Mouse (Mus musculus): ENCODE measurements at regions not wholly inside any gene's neighbourhood (a gene's known extent, or its start where the extent isn't known, plus 50 kb on each side); places are given as distances from the start of the nearest gene placed in this dataset.

DNA sequence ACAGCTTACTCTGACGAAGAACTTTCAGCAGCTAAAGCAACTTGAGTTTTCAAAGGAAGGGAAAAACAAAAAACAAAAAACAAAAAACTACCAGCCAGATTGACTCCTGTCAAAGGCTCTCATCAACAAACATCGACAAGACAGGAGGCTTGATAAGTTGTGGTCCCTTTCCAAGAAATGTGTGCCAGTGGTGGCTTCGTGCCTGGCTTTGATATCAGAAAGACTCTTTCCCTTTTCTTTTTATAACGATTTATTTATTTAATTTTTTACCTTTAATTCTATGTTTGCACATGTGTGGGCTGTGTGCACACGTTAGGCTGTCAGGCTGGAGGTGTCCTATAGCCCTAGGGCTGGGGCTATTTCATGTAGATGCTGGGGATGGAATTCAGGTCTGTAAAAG, 60.4 kb downstream of the Dact1 start:
- 68% methylated on average over 5 of the region's 5 CpGs for WGBS
- H3K4me2 ChIP-seq (replicated peaks) = no peak overlapping the region
- no peak overlapping the region for H3K4me3 ChIP-seq
- H3K9ac ChIP-seq = no peak overlapping the region
- ATAC-seq (ENCODE audit: low FRiP score, low read depth) = no peak
- H3K9me3 ChIP-seq = no peaks in the 10 kb centered on the region
- H3K27ac ChIP-seq = no peak overlapping the region
- H3K4me1 ChIP-seq = peaks cover 6% of the 10 kb centered on the region; the same call in 1 of the 2 replicates
- H3K36me3 ChIP-seq = no peaks in the 10 kb centered on the region
- H3K27me3 ChIP-seq (replicated peaks) = no peaks in the 10 kb centered on the region

DNA sequence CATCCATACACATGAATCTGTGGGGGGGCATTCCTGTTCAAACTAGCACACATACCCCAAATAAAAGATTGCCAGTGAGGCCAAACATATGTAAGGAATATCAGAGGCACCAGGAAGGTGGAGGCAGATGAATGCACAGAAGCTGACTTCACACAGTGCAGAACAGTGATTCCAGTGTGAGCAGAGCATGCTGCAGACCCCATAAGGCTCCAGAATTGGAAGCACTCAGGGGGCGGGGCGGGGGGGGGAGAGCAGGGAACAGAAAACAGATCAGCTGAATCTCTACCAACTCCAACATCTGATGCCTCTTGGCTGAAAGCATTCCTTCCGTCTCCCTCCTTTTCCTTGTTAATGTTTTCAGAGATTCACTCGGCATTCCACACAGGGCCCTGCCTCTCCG, 62.3 kb downstream of the Dact1 start:
- peaks cover 12% of the 10 kb centered on the region for H3K4me1 ChIP-seq
- no peaks in the 10 kb centered on the region for H3K27me3 ChIP-seq (replicated peaks)
- no peak overlapping the region for H3K4me3 ChIP-seq
- no peak overlapping the region for H3K9ac ChIP-seq
- ATAC-seq (ENCODE audit: low FRiP score, low read depth) = no peak
- 85% methylated on average over 5 of the region's 5 CpGs for WGBS
- H3K27ac ChIP-seq = no peak overlapping the region
- H3K9me3 ChIP-seq = no peaks in the 10 kb centered on the region
- H3K36me3 ChIP-seq = no peaks in the 10 kb centered on the region
- H3K4me2 ChIP-seq (replicated peaks) = no peak overlapping the region

DNA sequence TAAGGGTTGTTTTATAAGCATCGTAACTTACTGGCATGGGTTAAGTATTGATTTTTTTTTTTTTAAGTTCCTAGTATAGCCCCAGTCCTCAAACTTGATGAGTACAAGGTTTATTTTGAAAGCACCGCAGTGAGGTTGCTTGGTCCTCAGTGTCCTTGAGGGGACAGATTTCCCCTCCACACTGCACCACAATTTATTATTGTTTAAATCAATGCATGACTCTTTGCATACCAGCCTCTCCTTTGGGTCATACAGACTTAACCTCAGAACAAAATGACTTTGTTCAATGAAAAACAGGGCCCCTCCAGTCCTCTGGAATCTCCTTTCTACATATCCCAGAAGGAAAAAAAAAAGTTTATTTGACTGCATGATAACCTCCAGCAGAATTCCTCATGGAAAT, 63.9 kb downstream of the Dact1 start:
- Histone ChIP-seq H3K27me3 (replicated peaks) (no peaks in the 10 kb centered on the region), H3K4me2 (replicated peaks) (no peak overlapping the region), H3K4me1 (peaks cover 22% of the 10 kb centered on the region), H3K36me3 (no peaks in the 10 kb centered on the region), H3K9ac (no peak overlapping the region), H3K27ac (no peak overlapping the region), H3K4me3 (no peak overlapping the region), H3K9me3 (no peaks in the 10 kb centered on the region)
- 43% methylated on average over 2 of the region's 2 CpGs for WGBS
- ATAC-seq (ENCODE audit: low FRiP score, low read depth) = no peak

DNA sequence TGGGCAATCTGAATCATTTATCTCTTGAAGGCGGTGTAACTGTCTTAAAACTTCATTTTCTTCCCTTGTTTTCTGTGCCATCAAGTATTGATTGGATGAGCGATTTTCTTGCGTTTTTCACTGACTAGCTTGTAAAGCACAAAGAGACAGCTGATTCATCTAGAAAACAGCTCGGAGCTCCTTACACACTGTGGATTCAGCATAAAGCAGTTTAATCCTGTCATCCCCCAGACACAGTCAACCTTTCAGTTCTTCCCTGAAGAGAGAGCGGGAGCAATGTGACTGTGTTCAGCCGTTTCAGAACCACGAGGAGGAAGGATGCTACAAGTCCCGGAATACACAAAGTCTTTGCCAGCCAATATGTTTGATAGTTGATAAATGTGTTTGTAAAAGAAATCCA, 66.8 kb downstream of the Dact1 start:
- Histone ChIP-seq H3K36me3 (no peaks in the 10 kb centered on the region), H3K27me3 (replicated peaks) (no peaks in the 10 kb centered on the region), H3K9ac (no peak overlapping the region), H3K27ac (0 out of 2 replicates have a peak overlapping the region, but pooled peaks have one; percentile 10), H3K4me1 (peaks cover 22% of the 10 kb centered on the region), H3K4me2 (replicated peaks) (peak overlapping the region; percentile 52), H3K9me3 (no peaks in the 10 kb centered on the region), H3K4me3 (no peak overlapping the region)
- 33% methylated on average over 8 of the region's 8 CpGs for WGBS
- peak; percentile 63; the same call in 1 of the 2 replicates for ATAC-seq (ENCODE audit: low FRiP score, low read depth)

DNA sequence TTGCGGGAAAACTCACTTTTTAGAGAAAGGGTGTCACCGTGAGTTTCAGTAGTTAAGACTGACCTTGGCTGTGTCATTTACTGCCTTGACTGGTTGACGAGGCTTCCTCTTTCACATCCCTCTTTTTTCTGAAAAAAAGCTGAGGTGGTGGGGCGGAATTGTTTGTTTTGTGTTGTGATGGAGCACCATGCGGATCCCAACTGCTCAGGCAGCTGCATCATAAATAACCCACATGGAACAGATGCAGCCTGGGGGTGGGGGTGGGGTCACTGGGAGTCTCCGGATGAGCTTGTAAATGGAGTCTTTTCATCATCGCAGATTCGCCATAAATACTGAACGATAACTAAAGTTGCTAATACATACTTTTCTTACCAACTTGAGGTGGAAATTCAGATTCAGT, 67.3 kb downstream of the Dact1 start:
- peaks cover 22% of the 10 kb centered on the region for H3K4me1 ChIP-seq

DNA sequence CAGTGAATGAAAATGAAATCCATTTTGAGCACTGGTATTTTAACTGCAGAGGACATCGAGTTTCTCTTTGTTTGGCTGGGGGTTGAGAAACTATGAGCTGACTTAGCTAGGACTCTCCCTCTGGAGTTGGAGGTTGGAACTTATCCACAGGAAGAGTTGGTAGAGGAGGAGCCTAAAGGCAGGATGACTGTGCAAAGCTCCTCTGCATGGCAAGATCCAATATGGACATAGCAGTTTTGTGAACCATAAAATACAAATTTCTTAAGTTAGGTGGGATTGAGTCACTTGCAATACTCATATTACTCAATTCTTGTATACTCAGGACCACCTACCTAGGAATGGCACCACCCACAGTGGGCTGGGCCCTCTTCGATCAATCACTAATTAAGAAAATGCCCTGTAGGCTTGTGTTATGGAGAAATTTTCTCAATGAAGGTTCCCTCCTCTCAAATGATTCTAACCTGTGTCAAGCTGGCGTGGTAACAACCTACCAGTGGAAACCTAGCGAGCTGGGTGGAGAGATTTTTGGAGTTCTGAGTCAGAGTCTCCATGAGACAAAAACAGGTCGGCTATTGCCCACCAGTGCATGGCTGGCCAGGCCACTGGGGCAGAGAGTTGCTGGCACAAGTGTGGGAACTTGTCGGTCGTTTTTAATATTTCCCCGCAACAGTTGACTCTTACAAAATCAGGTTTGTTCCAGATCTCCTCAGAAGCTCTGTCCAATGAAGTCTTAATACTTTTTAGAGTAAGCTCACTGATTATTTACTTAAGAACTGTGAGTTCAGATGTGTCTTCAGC, 70.1 kb downstream of the Dact1 start:
- Histone ChIP-seq H3K4me3 (no peak overlapping the region), H3K36me3 (no peaks in the 10 kb centered on the region), H3K27me3 (replicated peaks) (no peaks in the 10 kb centered on the region), H3K4me1 (peaks cover 16% of the 10 kb centered on the region), H3K9ac (no peak overlapping the region), H3K9me3 (no peaks in the 10 kb centered on the region), H3K27ac (no peak overlapping the region), H3K4me2 (replicated peaks) (no peak overlapping the region)
- no peak for ATAC-seq (ENCODE audit: low FRiP score, low read depth)
- 91% methylated on average over 8 of the region's 8 CpGs for WGBS

More for the DNA sequence above, 67.3 kb downstream of the Dact1 start:
- no peaks in the 10 kb centered on the region for H3K36me3 ChIP-seq
- H3K9me3 ChIP-seq = no peaks in the 10 kb centered on the region
- H3K27me3 ChIP-seq (replicated peaks) = no peaks in the 10 kb centered on the region
- H3K4me3 ChIP-seq = no peak overlapping the region
- 14% methylated on average over 9 of the region's 9 CpGs for WGBS
- no peak overlapping the region for H3K9ac ChIP-seq
- ATAC-seq (ENCODE audit: low FRiP score, low read depth) = peak; percentile 86
- peak overlapping the region; percentile 52 for H3K4me2 ChIP-seq (replicated peaks)
- 0 out of 2 replicates have a peak overlapping the region, but pooled peaks have one; percentile 10 for H3K27ac ChIP-seq

DNA sequence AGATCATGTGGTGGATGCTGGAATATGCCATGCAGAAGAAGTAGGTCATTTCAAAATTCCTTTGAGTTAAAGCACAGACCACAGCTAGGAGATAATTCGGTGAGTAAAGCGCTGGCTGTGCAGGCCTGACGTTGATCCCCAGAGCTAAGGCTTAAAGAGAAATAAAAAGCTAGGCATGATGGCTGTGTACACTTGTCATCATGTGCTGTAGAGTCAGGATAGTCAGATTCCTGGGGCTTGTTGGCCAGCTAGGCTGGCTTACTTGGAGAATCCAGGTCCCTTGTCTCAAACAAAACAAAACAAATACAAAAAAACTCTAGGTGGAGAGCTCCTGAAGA, 70.7 kb downstream of the Dact1 start:
- no peak overlapping the region for H3K4me3 ChIP-seq
- no peak for ATAC-seq (ENCODE audit: low FRiP score, low read depth)
- whole genome bisulfite sequencing = 90% methylated on average over 3 of the region's 3 CpGs

DNA sequence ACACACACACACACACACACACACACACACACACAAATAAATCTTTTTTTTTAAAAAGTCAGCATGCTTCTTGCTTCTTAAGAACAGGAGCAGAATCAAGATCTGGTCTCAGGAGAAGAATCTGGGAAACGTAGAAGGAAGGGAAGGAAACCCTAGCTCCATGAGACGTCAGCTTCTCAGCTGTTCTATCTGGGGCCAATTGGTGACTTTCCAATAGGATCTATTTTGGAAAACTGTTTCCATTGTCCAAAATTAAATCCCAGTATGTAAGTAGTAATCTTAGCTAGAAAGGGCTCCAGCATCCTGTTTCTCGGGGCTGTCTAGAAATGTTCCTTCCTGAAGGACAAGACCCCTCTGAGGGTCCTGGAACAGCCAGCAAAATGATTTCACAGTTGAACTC, 76.6 kb downstream of the Dact1 start:
- no peak overlapping the region for H3K4me2 ChIP-seq (replicated peaks)
- no peak overlapping the region for H3K27ac ChIP-seq
- no peak for ATAC-seq (ENCODE audit: low FRiP score, low read depth)
- no peaks in the 10 kb centered on the region for H3K4me1 ChIP-seq
- no peak overlapping the region for H3K4me3 ChIP-seq
- H3K36me3 ChIP-seq = no peaks in the 10 kb centered on the region
- H3K9me3 ChIP-seq = no peaks in the 10 kb centered on the region
- WGBS = 84% methylated on average over 3 of the region's 3 CpGs
- H3K9ac ChIP-seq = no peak overlapping the region
- H3K27me3 ChIP-seq (replicated peaks) = no peaks in the 10 kb centered on the region

More for the DNA sequence above, 70.7 kb downstream of the Dact1 start:
- Histone ChIP-seq H3K4me2 (replicated peaks) (no peak overlapping the region), H3K4me1 (peaks cover 16% of the 10 kb centered on the region), H3K9ac (no peak overlapping the region), H3K27ac (no peak overlapping the region), H3K36me3 (no peaks in the 10 kb centered on the region), H3K9me3 (no peaks in the 10 kb centered on the region), H3K27me3 (replicated peaks) (no peaks in the 10 kb centered on the region)

DNA sequence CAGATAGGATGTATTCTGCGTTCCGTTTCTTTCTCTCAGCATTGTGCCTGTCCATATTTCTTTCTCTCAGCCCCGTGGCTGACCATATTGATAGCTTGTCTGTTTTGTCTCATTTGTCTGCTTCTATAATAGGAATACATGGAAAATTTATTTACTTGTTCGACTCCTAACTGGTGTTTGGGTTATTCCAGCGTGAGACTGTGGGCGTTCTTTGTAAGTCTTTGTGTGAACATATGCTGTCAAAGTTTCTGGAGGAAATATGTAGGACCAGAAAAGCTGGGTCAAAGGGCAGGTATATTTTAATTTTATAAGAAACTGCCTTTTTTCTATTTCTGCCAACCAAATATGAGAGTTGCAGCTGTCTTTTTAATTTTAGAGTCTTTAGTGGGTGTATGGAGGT, 81.8 kb downstream of the Dact1 start:
- H3K9me3 ChIP-seq = no peaks in the 10 kb centered on the region
- H3K9ac ChIP-seq = no peak overlapping the region
- no peak overlapping the region for H3K4me2 ChIP-seq (replicated peaks)
- no peak overlapping the region for H3K4me3 ChIP-seq
- H3K4me1 ChIP-seq = no peaks in the 10 kb centered on the region
- H3K27ac ChIP-seq = no peak overlapping the region
- H3K36me3 ChIP-seq = no peaks in the 10 kb centered on the region
- H3K27me3 ChIP-seq (replicated peaks) = no peaks in the 10 kb centered on the region
- no peak for ATAC-seq (ENCODE audit: low FRiP score, low read depth)
- WGBS = 64% methylated on average over 6 of the region's 6 CpGs

DNA sequence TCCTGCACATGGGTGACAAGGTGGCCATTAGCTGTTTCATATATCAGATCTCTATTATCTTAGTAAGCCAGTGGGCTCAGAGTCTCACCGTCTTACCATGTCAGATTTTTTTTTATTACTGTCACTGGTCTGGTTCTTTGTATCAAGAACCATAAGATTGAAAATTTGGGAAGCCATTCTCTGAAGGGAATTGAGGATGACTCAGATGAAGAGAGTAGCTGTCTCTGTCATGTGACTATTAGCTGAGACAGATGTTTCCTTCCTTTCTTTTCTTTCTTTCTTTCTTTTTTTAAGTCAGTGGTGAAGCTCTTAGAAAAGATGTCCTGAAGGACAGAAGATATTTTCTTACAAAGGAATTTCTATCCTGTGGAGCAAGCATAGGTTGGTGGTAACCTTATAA, 84.1 kb downstream of the Dact1 start:
- ATAC-seq (ENCODE audit: low FRiP score, low read depth) = no peak
- 78% methylated on average over 1 of the region's 1 CpGs for WGBS
- no peaks in the 10 kb centered on the region for H3K36me3 ChIP-seq
- H3K27ac ChIP-seq = no peak overlapping the region
- H3K9ac ChIP-seq = no peak overlapping the region
- H3K4me2 ChIP-seq (replicated peaks) = no peak overlapping the region
- no peaks in the 10 kb centered on the region for H3K27me3 ChIP-seq (replicated peaks)
- no peaks in the 10 kb centered on the region for H3K9me3 ChIP-seq
- H3K4me1 ChIP-seq = 0 out of 2 replicates have a peak, but pooled peaks cover 2% of the 10 kb centered on the region
- no peak overlapping the region for H3K4me3 ChIP-seq

DNA sequence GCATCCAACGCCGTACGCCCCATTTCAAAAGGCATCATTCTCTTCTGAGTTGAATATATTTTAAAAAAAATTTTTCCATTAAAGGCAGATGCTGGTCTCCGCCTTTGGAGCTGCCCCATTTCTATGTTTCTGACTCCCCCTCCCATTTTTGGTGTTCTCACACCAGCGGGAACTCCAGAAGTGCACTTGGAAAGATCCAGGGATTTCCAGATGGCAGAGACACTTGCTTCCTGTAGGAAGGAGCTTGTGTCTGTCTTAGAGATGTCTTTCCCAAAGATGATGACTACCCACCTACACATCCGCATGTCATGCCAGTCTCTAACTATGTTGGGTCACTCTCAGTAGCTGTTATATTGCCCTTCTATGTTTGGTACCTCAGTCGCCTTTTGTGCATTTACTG, 87.8 kb downstream of the Dact1 start:
- Histone ChIP-seq H3K9ac (no peak overlapping the region), H3K27me3 (replicated peaks) (no peaks in the 10 kb centered on the region), H3K4me3 (no peak overlapping the region), H3K27ac (no peak overlapping the region), H3K36me3 (no peaks in the 10 kb centered on the region), H3K4me1 (0 out of 2 replicates have a peak, but pooled peaks cover 3% of the 10 kb centered on the region), H3K9me3 (no peaks in the 10 kb centered on the region), H3K4me2 (replicated peaks) (no peak overlapping the region)
- no peak for ATAC-seq (ENCODE audit: low FRiP score, low read depth)
- 89% methylated on average over 7 of the region's 7 CpGs for WGBS

DNA sequence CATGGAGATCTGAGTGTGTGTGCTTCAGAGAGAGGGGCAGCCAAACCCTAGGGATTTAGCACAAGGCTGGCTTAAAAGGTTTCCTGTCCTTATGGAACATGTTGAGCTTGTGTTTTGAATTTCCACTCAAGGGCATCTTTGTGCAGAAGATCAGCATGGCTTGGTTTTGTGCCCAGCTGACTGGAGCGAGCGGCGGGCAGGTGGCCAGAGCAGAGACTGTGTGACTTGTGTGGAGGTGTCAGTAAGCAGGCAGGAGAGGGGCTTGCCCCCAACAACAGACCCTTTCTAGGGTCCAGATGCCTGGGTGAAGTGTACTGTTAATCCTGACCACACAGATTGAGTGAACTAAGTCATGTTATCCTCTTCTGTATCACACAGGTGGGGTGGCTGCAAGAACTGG, 89.0 kb downstream of the Dact1 start:
- no peak for ATAC-seq (ENCODE audit: low FRiP score, low read depth)
- H3K4me3 ChIP-seq = no peak overlapping the region
- no peaks in the 10 kb centered on the region for H3K27me3 ChIP-seq (replicated peaks)
- H3K4me1 ChIP-seq = 0 out of 2 replicates have a peak, but pooled peaks cover 3% of the 10 kb centered on the region
- 94% methylated on average over 3 of the region's 3 CpGs for WGBS
- H3K9me3 ChIP-seq = no peaks in the 10 kb centered on the region
- H3K27ac ChIP-seq = no peak overlapping the region
- H3K4me2 ChIP-seq (replicated peaks) = no peak overlapping the region
- H3K36me3 ChIP-seq = no peaks in the 10 kb centered on the region
- H3K9ac ChIP-seq = no peak overlapping the region

DNA sequence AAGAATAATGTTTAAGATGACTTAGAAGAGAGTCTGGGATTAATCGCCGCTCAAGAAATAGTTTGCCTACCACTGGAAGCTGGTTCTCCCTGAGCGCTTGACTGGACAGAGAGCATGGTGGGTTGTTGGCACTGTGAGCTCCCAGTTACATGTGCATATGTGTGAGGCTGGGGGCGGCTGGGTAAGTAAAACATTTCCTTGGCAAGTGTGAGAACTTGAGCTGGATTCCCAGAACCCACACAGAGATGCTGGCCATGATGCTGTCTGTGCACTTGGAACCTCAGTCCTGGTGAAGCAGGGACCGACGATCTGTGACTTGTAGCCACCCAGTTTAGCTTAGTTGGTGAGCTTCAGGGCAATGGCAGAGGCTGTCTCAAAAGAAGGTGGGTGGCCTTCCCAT, 90.5 kb downstream of the Dact1 start:
- Histone ChIP-seq H3K9me3 (no peaks in the 10 kb centered on the region), H3K9ac (no peak overlapping the region), H3K4me1 (0 out of 2 replicates have a peak, but pooled peaks cover 3% of the 10 kb centered on the region), H3K4me3 (no peak overlapping the region), H3K36me3 (no peaks in the 10 kb centered on the region), H3K27me3 (replicated peaks) (no peaks in the 10 kb centered on the region), H3K27ac (no peak overlapping the region), H3K4me2 (replicated peaks) (no peak overlapping the region)
- WGBS = 90% methylated on average over 6 of the region's 6 CpGs
- no peak for ATAC-seq (ENCODE audit: low FRiP score, low read depth)
